Mouse (Mus musculus) gastrocnemius, postnatal 36 days (tissue): ENCODE data around the gene Smc6. TPM values are rescaled to one million over a fixed set of nuclear protein-coding genes. Genes with fewer than 3 reads are reported as not detected.

Experiments
- DNase-seq, 2 experiments: peaks; one replicate each; pipeline ENCODE4 v3.0.0; 2022
- intact Hi-C: fragments of 180-260 bp; cut with DNase I; formaldehyde crosslinking; loops from one replicate; pipeline ENCODE4 v1.15.1; 2025
- total RNA-seq, 2 experiments: library from RNA; stranded (reverse); gene quantifications; 2 replicates each; pipeline ENCODE4 v1.2.3; 2021

Gene Smc6
- total RNA-seq, 2 experiments from 2014 or later, result 24.9 to 36.5 TPM

DNA sequence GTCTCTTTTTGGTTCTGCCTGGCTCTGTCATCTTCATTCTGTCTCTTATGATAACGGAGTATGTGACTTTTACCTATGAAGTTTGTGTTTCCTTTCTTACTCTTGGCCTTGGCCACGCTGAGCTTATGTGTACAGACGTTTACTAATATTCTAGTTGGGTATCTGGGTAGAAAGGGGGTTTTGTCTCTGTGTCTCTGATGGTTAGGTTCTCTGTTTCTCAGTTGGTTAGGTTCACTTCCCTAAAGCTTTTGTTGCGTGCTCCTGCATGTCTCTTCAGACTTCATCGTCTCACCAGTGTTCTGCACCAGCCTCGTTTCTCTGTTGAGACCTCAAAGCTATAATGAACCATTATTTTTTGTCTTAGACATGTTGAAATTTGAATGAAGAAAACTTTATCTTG lies 11.5 kb downstream of the Smc6 start:
- no peak for DNase-seq
- intact Hi-C loops, result no loop called here

DNA sequence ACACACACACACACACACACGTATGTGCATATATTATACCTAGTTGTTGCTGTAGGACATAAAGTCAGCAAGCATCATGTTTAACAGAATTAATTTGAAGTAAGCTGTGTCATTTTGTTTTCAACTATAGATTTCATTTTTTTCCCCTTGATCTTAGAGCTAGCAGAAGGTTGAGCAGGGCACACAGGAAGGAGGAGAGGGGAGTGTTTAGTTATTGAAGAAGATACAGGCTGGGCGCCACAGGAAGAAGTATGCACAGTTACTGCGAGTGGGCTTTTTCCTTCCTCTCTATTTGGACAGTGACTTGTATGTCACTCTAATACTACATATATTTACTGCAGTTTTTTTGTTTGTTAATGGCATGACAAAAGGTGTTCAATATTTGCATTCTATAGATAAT lies 14.2 kb downstream of the Smc6 start:
- intact Hi-C loops, result loop anchor here (5.0 kb wide), 1 partner anchor 83 kb away; no protein-coding TSS in a partner anchor
- no peak for DNase-seq

GRCm38 (mm10) chr12:11281584-11281983 lies 15.9 kb downstream of the Smc6 start:
- intact Hi-C loops, result loop anchor here (5.0 kb wide), 1 partner anchor 84 kb away; no protein-coding TSS in a partner anchor
- no peak for DNase-seq

DNA sequence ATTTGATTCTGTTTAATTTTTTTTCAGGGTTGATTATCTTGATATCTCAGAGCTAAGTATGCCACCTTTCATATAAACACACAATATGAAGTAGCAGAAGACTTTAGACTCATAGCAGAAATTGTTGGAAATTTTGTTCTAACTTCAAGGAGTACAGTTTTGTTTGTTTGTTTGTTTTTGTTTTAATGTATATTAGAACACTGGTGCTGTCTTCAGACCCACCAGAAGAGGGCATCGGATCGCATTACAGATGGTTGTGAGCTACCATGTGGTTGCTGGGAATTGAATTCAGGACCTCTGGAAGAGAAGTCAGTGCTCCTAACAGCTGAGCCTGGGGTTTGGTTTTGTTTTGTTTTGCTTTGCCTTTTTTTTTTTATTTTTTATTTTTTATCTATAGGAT lies 20.7 kb downstream of the Smc6 start:
- intact Hi-C loops, result no loop called here
- DNase-seq, result no peak

DNA sequence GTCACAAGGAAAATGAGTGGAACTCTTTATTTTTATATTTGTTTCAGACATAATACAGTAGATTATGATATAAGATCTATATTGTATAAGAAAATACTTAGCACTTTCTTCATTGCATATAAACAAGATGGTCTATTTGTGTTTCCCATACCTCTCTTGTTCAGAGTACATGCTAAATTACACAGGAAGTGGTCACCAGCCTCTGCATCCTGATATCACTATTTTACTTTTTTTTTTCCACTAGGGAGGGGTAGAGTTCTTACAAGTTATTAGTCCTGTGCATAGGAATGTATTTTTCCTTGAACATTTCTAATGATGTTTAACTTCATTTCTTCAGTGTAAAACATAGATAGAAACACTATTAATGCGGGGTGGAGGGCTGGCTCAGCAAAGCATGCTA lies 35.2 kb downstream of the Smc6 start:
- no peak for DNase-seq
- intact Hi-C loops, result no loop called here

DNA sequence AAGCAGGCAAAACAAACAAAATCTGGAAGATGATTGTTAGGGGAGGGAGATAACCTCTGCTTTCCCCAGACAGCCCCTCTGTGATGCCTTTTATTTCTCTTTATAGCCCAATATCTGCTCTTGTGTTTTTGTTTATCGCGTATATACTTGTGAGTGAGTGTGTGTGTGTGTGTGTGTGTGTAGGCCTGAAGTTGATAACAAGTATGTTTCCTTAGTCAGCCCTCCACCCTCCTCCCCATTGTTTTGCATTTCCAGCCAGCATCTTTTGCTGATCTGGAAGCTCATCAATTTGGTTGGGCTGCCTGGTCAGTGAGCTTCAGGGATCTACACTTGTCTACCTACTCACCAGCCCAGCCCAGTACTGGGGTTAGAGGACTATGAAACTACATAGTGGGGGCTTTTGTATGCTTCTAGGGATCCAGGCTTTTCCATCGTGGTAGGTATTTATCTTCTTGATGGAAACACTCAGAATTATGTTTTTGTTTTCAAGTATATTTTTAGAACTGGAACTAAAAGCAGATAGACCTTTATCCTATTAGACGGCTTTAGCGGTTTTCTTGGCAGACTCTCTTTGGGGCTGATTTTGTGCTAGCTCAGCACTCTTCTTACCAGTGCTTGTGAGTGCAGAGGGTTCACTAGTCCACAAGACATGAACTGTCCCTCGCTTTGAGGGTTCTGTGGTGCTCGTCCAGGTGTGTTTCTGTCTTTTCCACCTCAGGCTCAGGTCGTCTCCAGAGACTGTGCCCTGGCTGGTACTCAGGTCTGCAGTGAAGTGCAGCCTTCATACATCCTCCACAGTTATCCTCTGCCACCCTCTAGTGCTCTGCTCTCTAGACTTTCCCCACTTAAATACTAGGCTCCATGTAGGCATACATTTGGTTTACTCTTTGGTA lies 41.3 kb downstream of the Smc6 start:
- intact Hi-C loops, result no loop called here
- DNase-seq, result no peak

DNA sequence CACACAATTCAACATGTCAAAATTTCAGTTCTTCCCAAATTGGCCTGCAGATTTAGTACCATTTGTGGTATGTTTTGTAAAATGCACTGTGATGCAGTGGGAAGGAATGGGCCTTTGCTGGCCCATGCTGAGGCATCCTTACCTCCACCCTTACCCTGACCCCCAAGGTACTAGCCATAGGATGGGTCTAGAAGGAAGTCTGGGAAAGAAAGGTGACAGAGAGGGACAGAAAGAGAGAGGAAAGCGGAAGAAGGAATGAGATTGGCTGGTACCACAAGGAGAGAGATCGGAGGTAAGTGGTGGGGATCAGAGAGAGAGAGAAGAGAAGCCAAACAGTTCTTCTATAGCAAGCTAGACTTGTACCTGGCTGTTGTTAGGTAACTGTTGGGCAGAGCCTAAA lies 45.4 kb downstream of the Smc6 start:
- no peak for DNase-seq
- intact Hi-C loops, result no loop called here

- DNase-seq, result no peak
- intact Hi-C loops, result no loop called here
Measured at GRCm38 (mm10) chr12:11313840-11314239, 48.2 kb downstream of the Smc6 start.

DNA sequence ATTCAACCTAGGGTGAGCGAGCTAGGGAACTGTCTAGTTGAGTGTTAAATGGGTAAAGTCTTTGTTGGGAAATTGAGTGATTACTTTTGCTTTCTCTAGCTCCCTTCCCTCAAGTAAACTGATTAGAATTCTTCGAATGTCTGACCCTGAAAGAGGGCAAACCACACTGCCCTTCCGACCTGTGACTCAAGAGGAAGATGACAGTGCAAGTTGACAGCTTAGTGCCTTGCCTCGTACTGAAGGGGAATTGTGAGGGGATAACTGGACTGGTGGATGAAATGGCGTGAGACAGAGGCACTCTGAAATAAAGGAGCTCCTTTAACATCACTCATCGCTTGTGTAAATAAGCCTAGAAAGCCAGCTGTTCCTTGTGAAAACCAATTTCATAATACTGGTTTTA lies 52.0 kb downstream of the Smc6 start:
- DNase-seq, result no peak
- intact Hi-C loops, result no loop called here

DNA sequence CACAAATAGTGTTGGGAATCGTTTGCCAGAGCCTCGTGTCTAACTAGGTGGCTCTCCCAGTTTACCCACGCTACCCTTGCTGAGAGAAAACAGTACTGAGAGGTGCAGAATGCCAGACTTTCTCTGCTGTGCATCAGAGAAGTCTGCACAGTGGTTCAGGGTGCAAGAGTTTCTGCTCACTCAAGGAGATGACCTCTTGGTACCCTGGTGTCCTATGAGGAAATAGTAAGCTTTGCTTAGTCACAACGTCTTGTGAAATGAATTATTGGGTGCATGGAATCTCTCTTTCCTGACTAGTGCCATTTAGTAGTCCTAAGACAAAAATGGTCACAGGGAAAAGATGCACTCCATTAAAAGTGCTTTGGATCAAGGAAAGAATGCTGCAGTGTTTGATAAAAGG lies 58.8 kb downstream of the Smc6 start:
- intact Hi-C loops, result no loop called here
- DNase-seq, result no peak

GRCm38 (mm10) chr12:11326483-11326882 lies 60.8 kb downstream of the Smc6 start:
- intact Hi-C loops, result no loop called here
- no peak for DNase-seq

- DNase-seq, result peak in 1 of 2 experiments; percentile 30
- intact Hi-C loops, result loop anchor here (5.0 kb wide), 1 partner anchor 140 kb away; no protein-coding TSS in a partner anchor
Measured at GRCm38 (mm10) chr12:11336845-11337244, 71.2 kb downstream of the Smc6 start.

- intact Hi-C loops, result loop anchor here (5.0 kb wide), 1 partner anchor 141 kb away; no protein-coding TSS in a partner anchor
Measured at GRCm38 (mm10) chr12:11338251-11338650, 72.6 kb downstream of the Smc6 start.

GRCm38 (mm10) chr12:11342020-11342600 lies 76.4 kb downstream of the Smc6 start:
- no peak for DNase-seq
- intact Hi-C loops, result no loop called here

More at GRCm38 (mm10) chr12:11338251-11338650, 72.6 kb downstream of the Smc6 start:
- no peak for DNase-seq

DNA sequence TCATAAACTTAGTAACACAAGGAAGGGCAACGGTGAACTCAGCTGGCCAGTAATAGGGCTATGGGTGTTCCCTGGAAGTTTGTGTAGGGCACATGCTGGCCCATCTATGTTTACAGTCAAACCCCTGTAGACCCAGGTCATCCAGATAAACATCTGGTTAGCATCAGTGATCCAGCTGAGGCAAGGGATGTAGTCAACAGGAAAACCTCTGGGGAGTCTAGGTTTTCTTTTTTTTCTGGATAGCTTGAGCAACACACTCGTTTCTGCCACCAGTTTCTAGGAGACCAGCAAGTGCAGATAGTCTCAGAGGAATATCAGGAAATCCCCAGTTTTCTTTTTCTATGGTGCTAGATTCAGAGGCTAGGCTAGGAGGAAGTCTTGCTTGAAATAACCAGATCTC lies 80.3 kb downstream of the Smc6 start:
- no peak for DNase-seq
- intact Hi-C loops, result no loop called here

- DNase-seq, result no peak
- intact Hi-C loops, result no loop called here
Measured at GRCm38 (mm10) chr12:11348423-11348822, 82.7 kb downstream of the Smc6 start.

DNA sequence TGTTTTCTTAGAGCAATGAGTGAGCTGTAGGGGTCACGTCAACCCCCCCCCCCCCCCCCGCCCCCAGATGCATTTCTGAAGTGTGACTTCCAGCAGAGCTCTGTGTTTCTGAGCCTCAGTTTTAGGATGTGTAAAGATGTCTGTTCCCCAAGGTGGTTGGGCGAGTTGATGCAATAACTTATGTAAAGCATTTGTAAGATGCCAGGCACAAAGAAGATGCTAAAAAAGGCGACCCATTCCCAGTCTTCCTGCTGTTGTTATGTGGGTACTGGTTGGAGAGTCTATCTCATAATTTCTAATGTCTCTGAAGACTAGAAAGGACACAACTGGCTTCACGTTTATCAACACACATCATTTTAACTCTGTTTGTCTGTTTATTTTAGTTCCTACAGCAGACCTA lies 84.2 kb downstream of the Smc6 start:
- intact Hi-C loops, result no loop called here
- DNase-seq, result no peak

DNA sequence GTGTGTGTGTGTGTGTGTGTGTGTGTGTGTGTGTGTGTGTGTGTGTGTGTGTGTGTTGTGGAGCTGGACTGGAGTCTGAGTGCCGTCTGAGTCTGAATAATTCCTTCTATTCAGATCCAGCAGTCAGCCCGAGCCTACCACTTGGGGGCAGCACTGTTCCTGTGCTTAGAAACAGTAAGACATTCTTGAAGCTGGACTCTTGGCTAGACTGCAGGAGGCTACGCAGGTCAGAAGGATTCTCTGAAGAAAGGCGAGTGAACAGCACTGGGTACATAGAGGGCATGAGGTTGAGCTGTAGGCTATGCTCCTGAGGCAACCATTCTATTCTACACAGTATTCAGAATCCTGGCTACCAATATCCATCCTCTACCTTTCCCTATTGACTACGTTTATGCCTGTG lies 85.2 kb downstream of the Smc6 start:
- intact Hi-C loops, result no loop called here

GRCm38 (mm10) chr12:11362435-11362834 lies 96.7 kb downstream of the Smc6 start:
- no peak for DNase-seq
- intact Hi-C loops, result no loop called here

More for the DNA sequence above, 85.2 kb downstream of the Smc6 start:
- peak; percentile 55 to 65 for DNase-seq

DNA sequence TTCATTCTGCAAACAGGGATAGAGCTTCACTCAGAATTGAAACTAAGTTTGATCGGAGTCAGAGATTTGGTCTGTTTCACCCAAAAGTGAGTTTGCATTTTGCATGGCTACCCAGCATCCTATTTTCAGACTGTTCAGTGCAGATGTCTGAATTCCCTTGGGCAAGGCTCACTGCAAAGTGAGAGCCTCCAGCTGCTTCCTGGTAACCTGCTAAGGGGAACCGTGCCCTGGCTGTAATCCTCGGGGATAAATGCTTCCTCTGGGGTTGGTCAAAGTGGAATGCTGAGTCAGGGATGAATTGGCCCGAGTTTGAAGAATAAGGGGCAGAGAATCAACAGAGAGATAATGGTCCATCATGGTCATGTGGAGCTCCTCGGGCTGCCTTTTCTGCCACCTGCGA lies 99.2 kb downstream of the Smc6 start:
- intact Hi-C loops, result no loop called here
- DNase-seq, result no peak

DNA sequence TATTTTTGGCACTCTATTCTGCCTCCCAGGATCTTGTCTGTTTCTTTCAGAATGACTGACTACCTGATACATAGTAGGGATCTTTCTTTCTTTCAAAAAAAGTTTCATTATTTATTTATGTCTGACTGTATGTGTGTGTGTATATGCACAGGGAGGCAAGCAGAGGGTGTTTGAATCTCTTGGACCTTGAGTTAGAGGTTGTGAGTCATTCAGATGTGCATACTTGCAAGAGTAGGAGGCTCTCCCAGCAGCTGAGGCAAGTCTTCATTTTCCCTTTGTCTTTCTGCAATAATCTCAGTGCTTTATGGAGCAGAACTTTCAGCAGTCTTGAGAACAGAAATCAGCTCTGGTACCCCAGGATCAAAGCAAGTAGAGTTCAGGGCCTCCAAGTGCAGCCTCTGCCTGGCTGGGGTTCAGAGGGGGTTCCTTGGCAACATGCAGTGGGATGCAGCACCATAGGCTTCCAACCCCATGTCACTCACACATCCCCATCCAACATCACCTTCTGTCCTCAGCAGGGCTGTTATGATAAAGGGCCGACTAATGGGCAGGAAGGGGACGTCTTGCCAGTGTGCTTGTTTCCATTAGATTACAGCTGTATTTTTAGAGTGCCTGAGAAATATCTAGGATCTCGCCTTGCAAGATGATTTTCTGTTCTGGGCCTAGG lies 101.5 kb downstream of the Smc6 start:
- DNase-seq, result no peak
- intact Hi-C loops, result no loop called here
